Mouse (Mus musculus): ENCODE measurements around the gene Ubap2.

Ubap2 gene

GRCm38 (mm10) chr4:41165693-41166475, 109.1 kb downstream of the Ubap2 start:
- DNase-seq (ENCODE audit: low spot score): peak; percentile 64

GRCm38 (mm10) chr4:41164974-41165373, 110.0 kb downstream of the Ubap2 start:
- no peak for DNase-seq (ENCODE audit: low spot score)

DNA sequence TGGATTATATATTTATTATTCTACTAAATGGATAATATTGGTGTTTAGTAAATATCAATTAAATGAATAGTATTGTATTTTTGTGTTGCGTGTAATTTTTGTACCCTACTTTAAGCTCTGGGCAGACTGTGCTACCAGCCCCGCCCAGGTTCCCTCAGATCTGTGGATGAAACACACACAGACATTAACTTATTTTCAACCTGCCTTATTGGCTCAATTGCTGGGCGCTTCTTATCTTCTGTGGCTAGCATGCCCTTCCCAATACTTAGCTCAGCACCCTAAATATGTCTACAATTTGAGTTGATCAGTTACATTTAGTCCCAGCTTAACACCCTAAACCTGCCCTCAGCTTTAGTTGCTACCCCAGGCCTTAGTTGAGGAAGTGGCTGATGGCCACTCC, 113.7 kb downstream of the Ubap2 start:
- peak; percentile 19 for DNase-seq (ENCODE audit: low spot score)

- no peak for DNase-seq (ENCODE audit: low spot score)
These were observed 116.7 kb downstream of the Ubap2 start for GRCm38 (mm10) chr4:41158251-41158650.

- no peak for DNase-seq (ENCODE audit: low spot score)
These were observed 118.0 kb downstream of the Ubap2 start for GRCm38 (mm10) chr4:41156961-41157360.

DNA sequence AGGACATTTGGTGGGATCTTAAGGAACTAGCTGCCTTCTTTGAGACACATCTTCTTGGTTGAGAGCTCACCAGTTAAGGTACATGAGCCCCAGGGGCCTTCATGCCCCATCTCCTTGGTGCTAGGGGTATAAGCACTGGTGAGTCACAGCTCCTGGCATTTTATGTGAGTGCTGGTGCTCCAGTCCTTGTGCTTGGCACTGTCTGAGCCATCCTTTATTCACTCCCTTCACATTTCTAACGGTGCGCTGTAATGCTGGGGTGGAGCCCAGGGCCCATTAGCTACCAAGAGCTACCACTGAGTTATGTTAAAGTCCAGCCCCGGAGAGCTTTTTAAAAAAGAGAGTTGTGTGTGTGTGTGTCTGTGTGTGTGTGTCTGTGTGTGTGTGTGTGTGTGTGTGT, 121.8 kb downstream of the Ubap2 start:
- no peak for DNase-seq (ENCODE audit: low spot score)

DNA sequence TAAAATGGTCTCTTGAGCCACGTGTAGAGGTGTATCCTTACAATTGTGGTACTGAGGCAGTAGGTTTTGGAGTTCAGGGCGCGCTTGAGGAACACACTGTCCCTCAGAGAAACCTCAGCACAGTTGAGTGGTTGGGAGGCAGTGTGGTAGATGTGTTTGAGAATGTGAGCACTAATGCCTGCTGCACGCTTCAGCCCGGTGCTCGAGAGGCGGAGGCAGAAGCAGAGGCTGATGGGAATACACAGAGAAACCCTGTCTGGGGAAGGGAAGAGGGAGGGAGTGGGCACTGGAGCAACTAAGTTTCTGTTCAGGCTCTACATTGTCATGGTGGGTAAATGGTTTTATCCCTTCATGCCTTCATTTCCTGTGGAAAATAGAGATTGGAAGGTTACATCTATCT, 123.8 kb downstream of the Ubap2 start:
- no peak for DNase-seq (ENCODE audit: low spot score)

GRCm38 (mm10) chr4:41149891-41150290, 125.1 kb downstream of the Ubap2 start:
- no peak for DNase-seq (ENCODE audit: low spot score)

Measured in c-Kit-positive CD71-positive TER-119-positive erythroid progenitor cells, embryonic 14.5 days (primary cell).